Mouse (Mus musculus): ENCODE results near the gene Spem1. TPM values are rescaled to one million over a fixed set of nuclear protein-coding genes. Genes with fewer than 3 reads are reported as not detected.

The Spem1 gene
- polyA plus RNA-seq, 1 experiment from 2014 or later = 0.12 TPM

DNA sequence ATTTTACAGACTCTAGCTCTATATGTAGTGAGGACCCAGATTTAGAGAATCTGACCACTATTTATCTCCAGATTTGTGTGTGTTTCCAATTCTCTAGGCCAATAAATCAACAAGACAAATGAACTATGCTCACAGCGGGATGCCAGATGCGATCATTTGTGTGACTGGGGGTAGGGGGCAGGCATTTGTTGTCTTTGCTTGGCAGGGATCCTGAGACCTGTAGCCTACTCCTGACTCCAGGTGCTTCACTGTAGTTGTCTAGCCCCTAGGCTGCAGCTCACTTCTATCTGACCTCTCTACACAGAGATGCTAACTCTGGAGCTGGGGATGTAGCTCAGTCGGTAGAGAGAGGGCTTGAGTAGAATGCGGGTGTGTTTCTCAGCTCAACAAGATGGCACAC is 40.2 kb downstream of the Spem1 start:
- H3K4me3 ChIP-seq (ENCODE audit: low read depth, low read length) = no peak overlapping the region
- no peak overlapping the region for H3K9ac ChIP-seq (ENCODE audit: low read length)
- DNase-seq (ENCODE audit: low spot score, missing footprints) (no peak), ATAC-seq (ENCODE audit: low FRiP score) (no peak)
- no peak overlapping the region for H3K27ac ChIP-seq (ENCODE audit: low read depth, low read length)
- 43% methylated on average over 4 of the region's 4 CpGs for WGBS
- no peaks in the 10 kb centered on the region for H3K4me1 ChIP-seq (ENCODE audit: control insufficient read depth, insufficient read depth, low read length)
- no peaks in the 10 kb centered on the region for H3K27me3 ChIP-seq (ENCODE audit: control insufficient read depth, insufficient read depth, low read length)
- H3K9me3 ChIP-seq (ENCODE audit: control insufficient read depth, low read length) = no peaks in the 10 kb centered on the region
- no peaks in the 10 kb centered on the region for H3K36me3 ChIP-seq (ENCODE audit: control insufficient read depth, insufficient read depth, low read length)
- no peak overlapping the region for H3K4me2 ChIP-seq

DNA sequence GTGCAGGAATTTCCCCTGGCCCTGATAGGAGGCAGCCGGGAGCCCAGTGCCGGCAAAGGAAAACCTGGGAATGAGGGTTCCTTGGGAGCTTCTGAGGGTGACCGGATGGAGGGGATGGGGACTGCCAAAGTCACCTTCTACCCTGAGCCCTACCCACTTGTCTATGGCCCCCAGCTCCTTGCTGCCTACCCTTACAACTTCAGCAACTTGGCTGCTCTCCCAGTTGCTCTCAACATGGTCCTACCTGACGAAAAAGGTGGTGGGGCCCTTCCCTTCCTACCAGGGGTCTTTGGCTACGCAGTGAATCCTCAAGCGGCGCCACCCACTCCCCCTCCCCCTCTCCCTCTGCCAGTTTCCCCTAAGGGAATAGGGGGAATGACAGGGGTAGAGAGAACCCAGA is 43.0 kb downstream of the Spem1 start:
- Histone ChIP-seq H3K4me3 (ENCODE audit: low read depth, low read length) (no peak overlapping the region), H3K4me1 (ENCODE audit: control insufficient read depth, insufficient read depth, low read length) (no peaks in the 10 kb centered on the region), H3K4me2 (no peak overlapping the region), H3K36me3 (ENCODE audit: control insufficient read depth, insufficient read depth, low read length) (no peaks in the 10 kb centered on the region), H3K9me3 (ENCODE audit: control insufficient read depth, low read length) (no peaks in the 10 kb centered on the region), H3K27ac (ENCODE audit: low read depth, low read length) (no peak overlapping the region), H3K9ac (ENCODE audit: low read length) (no peak overlapping the region), H3K27me3 (ENCODE audit: control insufficient read depth, insufficient read depth, low read length) (no peaks in the 10 kb centered on the region)
- ATAC-seq (ENCODE audit: low FRiP score) = no peak
- DNase-seq (ENCODE audit: low spot score, missing footprints) = no peak
- whole genome bisulfite sequencing = 42% methylated on average over 7 of the region's 7 CpGs

DNA sequence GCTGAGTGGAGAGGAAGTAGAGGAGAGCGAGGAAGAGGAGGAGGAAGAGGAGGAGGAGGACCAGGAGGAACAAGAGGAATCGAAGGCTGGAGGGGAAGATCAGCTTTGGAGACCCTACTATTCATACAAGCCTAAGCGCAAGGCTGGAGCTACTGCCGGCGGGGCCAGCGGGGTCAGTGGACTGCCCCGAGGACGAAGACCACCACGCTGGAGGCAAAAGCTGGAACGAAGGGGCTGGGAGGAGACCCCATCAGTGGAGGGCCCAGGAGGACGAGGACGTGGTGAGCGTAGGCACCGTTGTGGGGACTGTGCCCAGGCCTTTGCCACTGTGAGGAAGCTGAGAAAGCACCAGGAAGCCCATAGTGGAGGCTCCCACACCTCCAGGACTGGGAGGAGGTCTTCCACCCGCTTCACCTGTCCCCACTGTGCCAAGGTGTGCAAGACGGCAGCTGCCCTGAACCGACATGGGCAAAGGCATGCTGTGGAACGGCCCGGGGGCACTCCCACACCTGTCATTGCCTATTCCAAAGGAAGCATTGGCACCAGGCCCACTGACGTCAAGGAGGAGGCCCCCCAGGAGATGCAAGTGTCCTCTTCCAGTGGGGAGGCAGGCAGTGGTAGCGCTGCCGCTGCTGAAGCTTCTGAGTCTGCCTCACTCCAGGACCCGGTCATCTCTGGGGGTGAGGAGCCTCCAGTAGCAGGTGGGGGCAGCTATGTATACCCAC is 43.6 kb downstream of the Spem1 start:
- H3K4me3 ChIP-seq (ENCODE audit: low read depth, low read length) = no peak overlapping the region
- ATAC-seq (ENCODE audit: low FRiP score) (no peak), DNase-seq (ENCODE audit: low spot score, missing footprints) (no peak)
- H3K4me2 ChIP-seq = no peak overlapping the region
- no peak overlapping the region for H3K9ac ChIP-seq (ENCODE audit: low read length)
- H3K36me3 ChIP-seq (ENCODE audit: control insufficient read depth, insufficient read depth, low read length) = no peaks in the 10 kb centered on the region
- 64% methylated on average over 23 of the region's 23 CpGs for WGBS
- no peaks in the 10 kb centered on the region for H3K9me3 ChIP-seq (ENCODE audit: control insufficient read depth, low read length)
- H3K27me3 ChIP-seq (ENCODE audit: control insufficient read depth, insufficient read depth, low read length) = no peaks in the 10 kb centered on the region
- no peaks in the 10 kb centered on the region for H3K4me1 ChIP-seq (ENCODE audit: control insufficient read depth, insufficient read depth, low read length)
- no peak overlapping the region for H3K27ac ChIP-seq (ENCODE audit: low read depth, low read length)

DNA sequence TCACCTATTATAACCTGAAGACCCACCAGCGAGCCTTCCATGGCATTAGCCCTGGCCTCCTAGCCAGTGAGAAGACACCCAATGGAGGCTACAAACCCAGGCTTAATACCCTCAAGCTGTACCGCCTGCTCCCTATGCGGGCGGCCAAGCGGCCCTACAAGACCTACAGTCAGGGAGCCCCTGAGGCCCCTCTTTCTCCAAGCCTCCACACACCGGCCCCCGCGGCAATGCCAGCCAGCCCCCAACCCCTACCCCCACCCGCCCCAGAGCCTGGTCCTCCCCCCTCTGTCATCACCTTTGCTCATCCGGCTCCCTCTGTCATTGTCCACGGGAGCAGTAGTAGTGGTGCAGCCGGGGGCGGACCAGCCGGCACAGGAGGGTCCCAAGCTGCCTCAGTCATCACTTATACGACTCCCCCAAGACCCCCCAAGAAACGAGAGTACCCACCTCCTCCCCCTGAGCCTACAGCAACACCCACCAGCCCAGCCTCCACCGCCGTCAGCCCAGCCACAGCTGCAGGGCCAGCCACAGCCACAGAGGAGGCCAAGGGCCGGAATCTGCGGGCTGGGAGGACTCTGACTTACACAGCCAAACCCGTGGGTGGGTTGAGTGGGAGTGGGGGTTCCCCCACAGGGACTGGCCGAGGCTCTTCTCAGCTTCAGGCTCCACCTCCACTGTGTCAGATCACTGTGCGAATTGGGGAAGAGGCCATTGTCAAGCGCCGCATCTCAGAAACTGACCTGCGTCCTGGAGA is 44.3 kb downstream of the Spem1 start:
- DNase-seq (ENCODE audit: low spot score, missing footprints) (no peak), ATAC-seq (ENCODE audit: low FRiP score) (no peak)
- WGBS = 59% methylated on average over 26 of the region's 26 CpGs
- H3K36me3 ChIP-seq (ENCODE audit: control insufficient read depth, insufficient read depth, low read length) = no peaks in the 10 kb centered on the region
- H3K9me3 ChIP-seq (ENCODE audit: control insufficient read depth, low read length) = no peaks in the 10 kb centered on the region
- no peak overlapping the region for H3K27ac ChIP-seq (ENCODE audit: low read depth, low read length)
- no peak overlapping the region for H3K4me2 ChIP-seq
- no peaks in the 10 kb centered on the region for H3K4me1 ChIP-seq (ENCODE audit: control insufficient read depth, insufficient read depth, low read length)
- H3K4me3 ChIP-seq (ENCODE audit: low read depth, low read length) = no peak overlapping the region
- no peaks in the 10 kb centered on the region for H3K27me3 ChIP-seq (ENCODE audit: control insufficient read depth, insufficient read depth, low read length)
- no peak overlapping the region for H3K9ac ChIP-seq (ENCODE audit: low read length)

DNA sequence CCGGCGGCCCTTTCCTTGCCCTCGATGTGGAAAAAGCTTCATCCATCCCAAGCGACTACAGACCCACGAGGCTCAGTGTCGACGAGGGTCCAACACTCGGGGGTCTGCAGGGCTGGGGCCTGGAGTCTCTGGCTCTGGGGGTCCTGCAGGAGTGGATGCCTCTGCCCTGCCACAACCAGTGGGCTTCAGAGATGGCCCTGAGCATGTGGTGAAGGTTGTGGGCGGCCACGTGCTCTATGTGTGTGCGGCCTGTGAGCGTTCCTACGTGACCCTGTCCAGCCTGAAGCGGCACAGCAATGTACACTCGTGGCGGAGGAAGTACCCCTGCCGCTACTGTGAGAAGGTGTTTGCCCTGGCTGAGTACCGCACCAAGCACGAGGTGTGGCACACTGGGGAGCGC is 45.5 kb downstream of the Spem1 start:
- WGBS = 84% methylated on average over 20 of the region's 20 CpGs
- no peak overlapping the region for H3K27ac ChIP-seq (ENCODE audit: low read depth, low read length)
- no peaks in the 10 kb centered on the region for H3K9me3 ChIP-seq (ENCODE audit: control insufficient read depth, low read length)

DNA sequence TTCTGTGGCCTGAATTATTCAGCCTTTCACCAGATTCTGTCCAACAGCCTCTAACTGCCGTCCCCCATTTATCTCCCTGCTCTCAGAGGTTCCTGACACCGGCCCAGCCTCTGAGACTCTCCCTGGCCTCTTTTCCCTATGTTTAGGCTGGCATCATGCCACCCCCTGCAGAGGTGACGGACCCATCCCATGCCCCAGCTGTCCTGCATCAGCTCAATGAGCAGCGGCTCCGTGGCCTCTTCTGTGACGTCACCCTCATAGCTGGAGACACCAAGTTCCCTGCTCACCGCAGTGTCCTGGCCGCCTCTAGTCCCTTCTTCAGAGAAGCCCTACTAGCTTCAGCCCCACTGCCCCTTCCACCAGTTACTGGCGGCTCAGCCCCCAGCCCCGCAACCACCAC is 46.3 kb downstream of the Spem1 start:
- DNase-seq (ENCODE audit: low spot score, missing footprints) (no peak), ATAC-seq (ENCODE audit: low FRiP score) (no peak)
- H3K4me1 ChIP-seq (ENCODE audit: control insufficient read depth, insufficient read depth, low read length) = no peaks in the 10 kb centered on the region
- H3K4me2 ChIP-seq = no peak overlapping the region
- no peak overlapping the region for H3K9ac ChIP-seq (ENCODE audit: low read length)
- H3K27ac ChIP-seq (ENCODE audit: low read depth, low read length) = no peak overlapping the region
- H3K27me3 ChIP-seq (ENCODE audit: control insufficient read depth, insufficient read depth, low read length) = no peaks in the 10 kb centered on the region
- H3K4me3 ChIP-seq (ENCODE audit: low read depth, low read length) = no peak overlapping the region
- no peaks in the 10 kb centered on the region for H3K9me3 ChIP-seq (ENCODE audit: control insufficient read depth, low read length)
- 76% methylated on average over 10 of the region's 10 CpGs for WGBS
- H3K36me3 ChIP-seq (ENCODE audit: control insufficient read depth, insufficient read depth, low read length) = no peaks in the 10 kb centered on the region

More for the DNA sequence above, 45.5 kb downstream of the Spem1 start:
- DNase-seq (ENCODE audit: low spot score, missing footprints) (no peak), ATAC-seq (ENCODE audit: low FRiP score) (no peak)
- Histone ChIP-seq H3K27me3 (ENCODE audit: control insufficient read depth, insufficient read depth, low read length) (no peaks in the 10 kb centered on the region), H3K4me1 (ENCODE audit: control insufficient read depth, insufficient read depth, low read length) (no peaks in the 10 kb centered on the region), H3K9ac (ENCODE audit: low read length) (no peak overlapping the region), H3K4me3 (ENCODE audit: low read depth, low read length) (no peak overlapping the region), H3K4me2 (no peak overlapping the region), H3K36me3 (ENCODE audit: control insufficient read depth, insufficient read depth, low read length) (no peaks in the 10 kb centered on the region)

DNA sequence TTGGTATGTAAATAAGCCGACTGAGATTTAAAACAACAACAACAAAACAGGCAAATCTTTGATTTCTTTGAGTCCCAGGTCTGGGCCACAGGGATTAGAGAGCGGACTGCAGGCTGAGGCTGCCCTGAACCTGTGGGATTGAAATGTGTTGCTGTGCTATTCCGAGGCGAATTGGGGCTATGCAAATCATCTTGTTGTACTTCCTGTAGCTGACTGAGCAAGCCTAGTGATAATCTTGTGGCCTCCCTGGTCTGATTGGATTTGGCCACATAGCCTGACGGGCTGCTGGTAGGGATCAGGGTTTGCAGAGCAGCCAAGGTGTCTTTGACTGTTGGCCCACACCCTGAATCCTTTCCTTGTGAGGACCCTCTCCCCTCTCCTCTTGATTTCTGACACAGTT is 47.0 kb downstream of the Spem1 start:
- 60% methylated on average over 5 of the region's 5 CpGs for WGBS
- Histone ChIP-seq H3K36me3 (ENCODE audit: control insufficient read depth, insufficient read depth, low read length) (no peaks in the 10 kb centered on the region), H3K27me3 (ENCODE audit: control insufficient read depth, insufficient read depth, low read length) (no peaks in the 10 kb centered on the region), H3K4me1 (ENCODE audit: control insufficient read depth, insufficient read depth, low read length) (no peaks in the 10 kb centered on the region), H3K27ac (ENCODE audit: low read depth, low read length) (no peak overlapping the region), H3K9me3 (ENCODE audit: control insufficient read depth, low read length) (no peaks in the 10 kb centered on the region), H3K4me3 (ENCODE audit: low read depth, low read length) (no peak overlapping the region), H3K9ac (ENCODE audit: low read length) (no peak overlapping the region), H3K4me2 (no peak overlapping the region)
- DNase-seq (ENCODE audit: low spot score, missing footprints) = no peak
- no peak for ATAC-seq (ENCODE audit: low FRiP score)

Other genes with a start within 250 kb of the Spem1 start
- 35.1 and 36.4 TPM in 2 replicates for gene Wrap53, start 241.9 kb downstream of the Spem1 start, polyA plus RNA-seq (2014; fragmentation: Nextera tagmentation; extraction: Ambion mirVana)
- gene Trp53, start 241.8 kb downstream of the Spem1 start, polyA plus RNA-seq (2014; fragmentation: Nextera tagmentation; extraction: Ambion mirVana) = 144 and 147 TPM in 2 replicates
- gene Atp1b2, start 216.2 kb downstream of the Spem1 start, polyA plus RNA-seq (2014; fragmentation: Nextera tagmentation; extraction: Ambion mirVana) = 10.4 and 12.2 TPM in 2 replicates
- not detected in 2 replicates for gene Shbg, start 204.3 kb downstream of the Spem1 start, polyA plus RNA-seq (2014; fragmentation: Nextera tagmentation; extraction: Ambion mirVana)
- gene Sat2, start 200.2 kb downstream of the Spem1 start, polyA plus RNA-seq (2014; fragmentation: Nextera tagmentation; extraction: Ambion mirVana) = 13.1 and 16.8 TPM in 2 replicates
- gene Fxr2, start 189.2 kb downstream of the Spem1 start, polyA plus RNA-seq (2014; fragmentation: Nextera tagmentation; extraction: Ambion mirVana) = 25.6 and 29.0 TPM in 2 replicates
- 0.16 TPM in 1 of 2 replicates, not detected in the other for gene Sox15, start 166.9 kb downstream of the Spem1 start, polyA plus RNA-seq (2014; fragmentation: Nextera tagmentation; extraction: Ambion mirVana)
- gene Mpdu1, start 159.5 kb downstream of the Spem1 start, polyA plus RNA-seq (2014; fragmentation: Nextera tagmentation; extraction: Ambion mirVana) = 31.2 and 34.5 TPM in 2 replicates
- 7.0 and 7.9 TPM in 2 replicates for gene Cd68, start 156.0 kb downstream of the Spem1 start, polyA plus RNA-seq (2014; fragmentation: Nextera tagmentation; extraction: Ambion mirVana)
- gene Eif4a1, start 149.8 kb downstream of the Spem1 start, polyA plus RNA-seq (2014; fragmentation: Nextera tagmentation; extraction: Ambion mirVana) = 877 and 900 TPM in 2 replicates
- 80.6 and 90.8 TPM in 2 replicates for gene Senp3, start 140.1 kb downstream of the Spem1 start, polyA plus RNA-seq (2014; fragmentation: Nextera tagmentation; extraction: Ambion mirVana)
- not detected in 2 replicates for gene Tnfsf13, start 136.4 kb downstream of the Spem1 start, polyA plus RNA-seq (2014; fragmentation: Nextera tagmentation; extraction: Ambion mirVana)
- 2.0 and 2.8 TPM in 2 replicates for gene Tnfsf12, start 126.3 kb downstream of the Spem1 start, polyA plus RNA-seq (2014; fragmentation: Nextera tagmentation; extraction: Ambion mirVana)
- gene Tnfsfm13, start 126.1 kb downstream of the Spem1 start, polyA plus RNA-seq (2014; fragmentation: Nextera tagmentation; extraction: Ambion mirVana) = 0.78 and 1.6 TPM in 2 replicates
- 52.4 and 54.1 TPM in 2 replicates for gene Polr2a, start 63.5 kb downstream of the Spem1 start, polyA plus RNA-seq (2014; fragmentation: Nextera tagmentation; extraction: Ambion mirVana)
- gene Slc35g3, start 60.2 kb downstream of the Spem1 start, polyA plus RNA-seq (2014; fragmentation: Nextera tagmentation; extraction: Ambion mirVana) = not detected in 2 replicates
- gene Zbtb4, start 56.3 kb downstream of the Spem1 start, polyA plus RNA-seq (2014; fragmentation: Nextera tagmentation; extraction: Ambion mirVana) = 0.90 and 0.91 TPM in 2 replicates
- 0.67 and 0.79 TPM in 2 replicates for gene Chrnb1, start 26.2 kb downstream of the Spem1 start, polyA plus RNA-seq (2014; fragmentation: Nextera tagmentation; extraction: Ambion mirVana)
- gene Fgf11, start 20.3 kb downstream of the Spem1 start, polyA plus RNA-seq (2014; fragmentation: Nextera tagmentation; extraction: Ambion mirVana) = 1.3 and 1.5 TPM in 2 replicates
- 0.20 and 0.23 TPM in 2 replicates for gene Tmem102, start 16.6 kb downstream of the Spem1 start, polyA plus RNA-seq (2014; fragmentation: Nextera tagmentation; extraction: Ambion mirVana)
- not detected in 2 replicates for gene Gm39566, start 6.9 kb downstream of the Spem1 start, polyA plus RNA-seq (2014; fragmentation: Nextera tagmentation; extraction: Ambion mirVana)
- gene Spem2, start 3.7 kb downstream of the Spem1 start, polyA plus RNA-seq (2014; fragmentation: Nextera tagmentation; extraction: Ambion mirVana) = not detected in 2 replicates
- gene Nlgn2, start 15.6 kb upstream of the Spem1 start, polyA plus RNA-seq (2014; fragmentation: Nextera tagmentation; extraction: Ambion mirVana) = 9.9 and 10.3 TPM in 2 replicates
- gene Tmem256, start 16.3 kb upstream of the Spem1 start, polyA plus RNA-seq (2014; fragmentation: Nextera tagmentation; extraction: Ambion mirVana) = 285 and 287 TPM in 2 replicates
- 61.7 and 65.3 TPM in 2 replicates for gene Plscr3, start 24.2 kb upstream of the Spem1 start, polyA plus RNA-seq (2014; fragmentation: Nextera tagmentation; extraction: Ambion mirVana)
- gene Tnk1, start 36.5 kb upstream of the Spem1 start, polyA plus RNA-seq (2014; fragmentation: Nextera tagmentation; extraction: Ambion mirVana) = 0.44 and 0.48 TPM in 2 replicates
- not detected in 2 replicates for gene Tmem95, start 55.8 kb upstream of the Spem1 start, polyA plus RNA-seq (2014; fragmentation: Nextera tagmentation; extraction: Ambion mirVana)
- gene Kctd11, start 59.2 kb upstream of the Spem1 start, polyA plus RNA-seq (2014; fragmentation: Nextera tagmentation; extraction: Ambion mirVana) = 3.1 and 3.9 TPM in 2 replicates
- gene Acap1, start 73.4 kb upstream of the Spem1 start, polyA plus RNA-seq (2014; fragmentation: Nextera tagmentation; extraction: Ambion mirVana) = 0.36 and 0.59 TPM in 2 replicates
- 15.3 and 17.8 TPM in 2 replicates for gene 2810408A11Rik, start 78.8 kb upstream of the Spem1 start, polyA plus RNA-seq (2014; fragmentation: Nextera tagmentation; extraction: Ambion mirVana)
- gene Neurl4, start 78.9 kb upstream of the Spem1 start, polyA plus RNA-seq (2014; fragmentation: Nextera tagmentation; extraction: Ambion mirVana) = 15.6 and 16.3 TPM in 2 replicates
- gene Gps2, start 91.7 kb upstream of the Spem1 start, polyA plus RNA-seq (2014; fragmentation: Nextera tagmentation; extraction: Ambion mirVana) = 92.2 and 95.8 TPM in 2 replicates
- gene Eif5a, start 99.8 kb upstream of the Spem1 start, polyA plus RNA-seq (2014; fragmentation: Nextera tagmentation; extraction: Ambion mirVana) = 1,778 and 1,800 TPM in 2 replicates
- gene Ybx2, start 113.6 kb upstream of the Spem1 start, polyA plus RNA-seq (2014; fragmentation: Nextera tagmentation; extraction: Ambion mirVana) = 3.2 and 5.1 TPM in 2 replicates
- gene Slc2a4, start 126.0 kb upstream of the Spem1 start, polyA plus RNA-seq (2014; fragmentation: Nextera tagmentation; extraction: Ambion mirVana) = 6.3 and 7.8 TPM in 2 replicates
- 2.3 and 2.7 TPM in 2 replicates for gene Cldn7, start 142.6 kb upstream of the Spem1 start, polyA plus RNA-seq (2014; fragmentation: Nextera tagmentation; extraction: Ambion mirVana)
- 20.7 and 22.6 TPM in 2 replicates for gene Ctdnep1, start 159.0 kb upstream of the Spem1 start, polyA plus RNA-seq (2014; fragmentation: Nextera tagmentation; extraction: Ambion mirVana)
- gene Elp5, start 160.3 kb upstream of the Spem1 start, polyA plus RNA-seq (2014; fragmentation: Nextera tagmentation; extraction: Ambion mirVana) = 150 and 151 TPM in 2 replicates
- gene Gabarap, start 169.0 kb upstream of the Spem1 start, polyA plus RNA-seq (2014; fragmentation: Nextera tagmentation; extraction: Ambion mirVana) = 566 and 590 TPM in 2 replicates
- 51.5 and 53.4 TPM in 2 replicates for gene Phf23, start 173.6 kb upstream of the Spem1 start, polyA plus RNA-seq (2014; fragmentation: Nextera tagmentation; extraction: Ambion mirVana)
- gene Dvl2, start 178.4 kb upstream of the Spem1 start, polyA plus RNA-seq (2014; fragmentation: Nextera tagmentation; extraction: Ambion mirVana) = 29.0 and 30.0 TPM in 2 replicates
- gene Acadvl, start 193.2 kb upstream of the Spem1 start, polyA plus RNA-seq (2014; fragmentation: Nextera tagmentation; extraction: Ambion mirVana) = 46.5 and 47.8 TPM in 2 replicates
- gene Dlg4, start 194.8 kb upstream of the Spem1 start, polyA plus RNA-seq (2014; fragmentation: Nextera tagmentation; extraction: Ambion mirVana) = 11.2 and 15.2 TPM in 2 replicates
- 0.23 and 0.51 TPM in 2 replicates for gene Asgr1, start 231.9 kb upstream of the Spem1 start, polyA plus RNA-seq (2014; fragmentation: Nextera tagmentation; extraction: Ambion mirVana)

Measured in midbrain, embryonic 11.5 days (tissue).